Mouse (Mus musculus) spleen, postnatal 10 days (tissue): ENCODE data around the gene Cdkl1.

Source experiments
- DNase-seq, 2 experiments: peaks; one replicate each; pipeline ENCODE4 v3.0.0; 2021 to 2022; ENCODE audit warnings: low spot score in 2 of 2

The Cdkl1 gene

GRCm38 (mm10) chr12:69783247-69784025 lies 7.6 kb downstream of the Cdkl1 start:
- DNase-seq = peak in 1 of 2 experiments; percentile 75

GRCm38 (mm10) chr12:69781935-69782650 lies 9.0 kb downstream of the Cdkl1 start:
- peak in 1 of 2 experiments; percentile 45 for DNase-seq

GRCm38 (mm10) chr12:69781480-69781879 lies 9.6 kb downstream of the Cdkl1 start:
- DNase-seq = no peak

GRCm38 (mm10) chr12:69777957-69778356 lies 13.1 kb downstream of the Cdkl1 start:
- no peak for DNase-seq

GRCm38 (mm10) chr12:69777341-69777730 lies 13.7 kb downstream of the Cdkl1 start:
- no peak for DNase-seq

GRCm38 (mm10) chr12:69776607-69777340 lies 14.3 kb downstream of the Cdkl1 start:
- peak in 1 of 2 experiments; percentile 75 for DNase-seq

- no peak for DNase-seq
Measured at GRCm38 (mm10) chr12:69768841-69769240, 22.2 kb downstream of the Cdkl1 start.

- DNase-seq = no peak
Measured at GRCm38 (mm10) chr12:69767476-69768258, 23.4 kb downstream of the Cdkl1 start.

GRCm38 (mm10) chr12:69766185-69766904 lies 24.7 kb downstream of the Cdkl1 start:
- DNase-seq = no peak

- DNase-seq = no peak
Measured at GRCm38 (mm10) chr12:69765543-69765942, 25.5 kb downstream of the Cdkl1 start.

- DNase-seq = no peak
Measured at GRCm38 (mm10) chr12:69761603-69762002, 29.5 kb downstream of the Cdkl1 start.

GRCm38 (mm10) chr12:69760743-69761406 lies 30.2 kb downstream of the Cdkl1 start:
- no peak for DNase-seq

- DNase-seq = peak; percentile 37 to 64
Measured at GRCm38 (mm10) chr12:69760014-69760413, 31.1 kb downstream of the Cdkl1 start.

- peak; percentile 57 to 67 for DNase-seq
Measured at GRCm38 (mm10) chr12:69759267-69759885, 31.7 kb downstream of the Cdkl1 start.

GRCm38 (mm10) chr12:69758221-69759185 lies 32.6 kb downstream of the Cdkl1 start:
- DNase-seq = peak; percentile 61 to 74

GRCm38 (mm10) chr12:69757418-69758141 lies 33.5 kb downstream of the Cdkl1 start:
- DNase-seq = peak; percentile 78 to 92

GRCm38 (mm10) chr12:69756015-69756414 lies 35.1 kb downstream of the Cdkl1 start:
- DNase-seq = no peak

GRCm38 (mm10) chr12:69753936-69754335 lies 37.1 kb downstream of the Cdkl1 start:
- no peak for DNase-seq
